Mouse (Mus musculus) neural tube, embryonic 12.5 days (tissue): Measurements from ENCODE around the gene Gm49383. TPM values are rescaled to one million over a fixed set of nuclear protein-coding genes. Genes with fewer than 3 reads are reported as not detected.
"Not testable (repeated sequence)": the region's sequence is repeated elsewhere in the genome, so short reads cannot be mapped to it uniquely, and the experiment has no call there.

Source experiments
- ATAC-seq: fragments of 200-750 bp; cut with Nextera tagmentation; 2 replicates; pipeline ENCODE4 v1.8.0; 2017; ENCODE audit warnings: low read depth, mild to moderate bottlenecking, moderate TSS enrichment, moderate library complexity; ENCODE audit not compliant: low FRiP score
- H3K27ac ChIP-seq: fragments of 300-500 bp; sonication (generic); 2 replicates; pipeline ENCODE4 v1.5.1; 2016
- H3K27me3 ChIP-seq: fragments of 300-500 bp; sonication (generic); replicated peaks from 2 replicates; pipeline ENCODE4 v1.6.1; 2016; ENCODE audit warnings: mild to moderate bottlenecking
- H3K36me3 ChIP-seq: fragments of 300-500 bp; sonication (generic); 2 replicates; pipeline ENCODE4 v1.6.1; 2016; ENCODE audit warnings: mild to moderate bottlenecking
- H3K4me1 ChIP-seq: fragments of 300-500 bp; sonication (generic); 2 replicates; pipeline ENCODE4 v1.6.1; 2016
- H3K4me2 ChIP-seq: fragments of 300-500 bp; sonication (generic); replicated peaks from 2 replicates; pipeline ENCODE4 v1.6.1; 2016; ENCODE audit warnings: mild to moderate bottlenecking
- H3K4me3 ChIP-seq: fragments of 300-500 bp; sonication (generic); 2 replicates; pipeline ENCODE4 v1.5.1; 2016
- H3K9ac ChIP-seq: fragments of 300-500 bp; sonication (generic); 2 replicates; pipeline ENCODE4 v1.6.1; 2016; ENCODE audit warnings: mild to moderate bottlenecking
- H3K9me3 ChIP-seq: fragments of 300-500 bp; sonication (generic); 2 replicates; pipeline ENCODE4 v1.6.1; 2016; ENCODE audit warnings: mild to moderate bottlenecking
- WGBS: fragments of 180-500 bp; shearing (Covaris S2); methylation state at CpG from one replicate; pipeline ENCODE4 v1.1.7; 2016; 5-methylcytosine and 5-hydroxymethylcytosine counted together
- polyA plus RNA-seq: library from polyadenylated mRNA; unstranded; fragments of >200 nt; fragmentation: Nextera tagmentation; extraction: Ambion mirVana; gene quantifications from 2 replicates; pipeline ENCODE4 v1.2.1, GENCODE M21; 2016

Gm49383 gene
- polyA plus RNA-seq, 1 experiment from 2014 or later: 26.6 TPM

- no peak overlapping the region for H3K9ac ChIP-seq
- no peak overlapping the region for H3K4me2 ChIP-seq
- H3K36me3 ChIP-seq: peaks cover 7% of the 10 kb centered on the region; the same call in 1 of the 2 replicates
- H3K27me3 ChIP-seq: no peaks in the 10 kb centered on the region
- H3K4me3 ChIP-seq: no peak overlapping the region
- H3K27ac ChIP-seq: no peak overlapping the region
- no peak for ATAC-seq
- H3K4me1 ChIP-seq: no peaks in the 10 kb centered on the region
- no peaks in the 10 kb centered on the region for H3K9me3 ChIP-seq
- 93% methylated on average over 3 of the region's 3 CpGs for WGBS
Measured at GRCm38 (mm10) chr12:69175975-69176374, 20.9 kb downstream of the Gm49383 start.

- no peaks in the 10 kb centered on the region for H3K27me3 ChIP-seq
- H3K9me3 ChIP-seq: no peaks in the 10 kb centered on the region
- WGBS: 98% methylated on average over 2 of the region's 2 CpGs
- H3K9ac ChIP-seq: no peak overlapping the region
- H3K36me3 ChIP-seq: peaks cover 3% of the 10 kb centered on the region; the same call in 1 of the 2 replicates
- no peak for ATAC-seq
- no peak overlapping the region for H3K4me2 ChIP-seq
- H3K27ac ChIP-seq: no peak overlapping the region
- H3K4me3 ChIP-seq: no peak overlapping the region
- peaks cover 14% of the 10 kb centered on the region for H3K4me1 ChIP-seq
Measured at GRCm38 (mm10) chr12:69171307-69171706, 25.6 kb downstream of the Gm49383 start.

GRCm38 (mm10) chr12:69168461-69169106 is 28.3 kb downstream of the Gm49383 start, which contains the start of gene Lrr1:
Gene Lrr1 (plus strand): TSS chr12:69168814.
- WGBS: under 1% methylated on average over 40 of the region's 40 CpGs
- Histone ChIP-seq H3K9me3 (no peaks in the 10 kb centered on the region), H3K36me3 (no peaks in the 10 kb centered on the region), H3K4me3 (peak within 1 kb of the TSS; percentile 72), H3K4me2 (peak within 1 kb of the TSS; percentile 96), H3K27ac (no peak within 1 kb of the TSS; the same call in 1 of the 2 replicates), H3K4me1 (peaks cover 14% of the 10 kb centered on the region), H3K9ac (peak within 1 kb of the TSS; percentile 75), H3K27me3 (no peaks in the 10 kb centered on the region)
- ATAC-seq: peak; percentile 95

- Histone ChIP-seq H3K9me3 (no peaks in the 10 kb centered on the region), H3K36me3 (no peaks in the 10 kb centered on the region), H3K27ac (no peak overlapping the region), H3K27me3 (no peaks in the 10 kb centered on the region), H3K9ac (peak overlapping the region; percentile 75), H3K4me1 (peaks cover 14% of the 10 kb centered on the region), H3K4me2 (peak overlapping the region; percentile 96), H3K4me3 (peak overlapping the region; percentile 72)
- WGBS: 9% methylated on average over 18 of the region's 18 CpGs
- ATAC-seq: peak; percentile 63
Measured at GRCm38 (mm10) chr12:69167656-69168460, 29.0 kb downstream of the Gm49383 start.

- Histone ChIP-seq H3K4me1 (peaks cover 14% of the 10 kb centered on the region), H3K4me2 (peak overlapping the region; percentile 96; the same call in 1 of the 2 replicates)
- not testable (repeated sequence) for H3K27me3 ChIP-seq, H3K9me3 ChIP-seq, H3K27ac ChIP-seq, H3K4me3 ChIP-seq, ATAC-seq, H3K36me3 ChIP-seq, H3K9ac ChIP-seq
- 66% methylated on average over 8 of the region's 8 CpGs for WGBS
Measured at GRCm38 (mm10) chr12:69166861-69167581, 29.9 kb downstream of the Gm49383 start.

- Histone ChIP-seq H3K36me3 (no peaks in the 10 kb centered on the region), H3K9ac (no peak overlapping the region), H3K27ac (no peak overlapping the region), H3K4me1 (peaks cover 13% of the 10 kb centered on the region), H3K9me3 (no peaks in the 10 kb centered on the region), H3K4me3 (no peak overlapping the region), H3K27me3 (no peaks in the 10 kb centered on the region), H3K4me2 (no peak overlapping the region)
- WGBS: 60% methylated on average over 3 of the region's 3 CpGs
- ATAC-seq: no peak
Measured at GRCm38 (mm10) chr12:69164904-69165303, 32.0 kb downstream of the Gm49383 start.

GRCm38 (mm10) chr12:69163586-69163985 is 33.3 kb downstream of the Gm49383 start:
- H3K9me3 ChIP-seq, H3K4me2 ChIP-seq, ATAC-seq, H3K27ac ChIP-seq, H3K9ac ChIP-seq, H3K36me3 ChIP-seq, H3K4me1 ChIP-seq, H3K4me3 ChIP-seq, H3K27me3 ChIP-seq: not testable (repeated sequence)
- 85% methylated on average over 4 of the region's 4 CpGs for WGBS

- H3K9me3 ChIP-seq: not testable (repeated sequence)
Measured at GRCm38 (mm10) chr12:69160677-69161076, 36.2 kb downstream of the Gm49383 start.

GRCm38 (mm10) chr12:69159578-69159940 is 37.3 kb downstream of the Gm49383 start:
- Histone ChIP-seq H3K4me3 (no peak overlapping the region), H3K4me2 (peak overlapping the region; percentile 24; the same call in 1 of the 2 replicates), H3K36me3 (peaks cover 17% of the 10 kb centered on the region), H3K27ac (no peak overlapping the region), H3K27me3 (no peaks in the 10 kb centered on the region), H3K9ac (no peak overlapping the region), H3K9me3 (no peaks in the 10 kb centered on the region), H3K4me1 (peaks cover 5% of the 10 kb centered on the region)
- WGBS: 5% methylated on average over 9 of the region's 9 CpGs
- ATAC-seq: 0 out of 2 replicates have a peak, but pooled peaks have one; percentile 4

More at GRCm38 (mm10) chr12:69160677-69161076, 36.2 kb downstream of the Gm49383 start:
- not testable (repeated sequence) for ATAC-seq, H3K4me3 ChIP-seq, H3K27me3 ChIP-seq, H3K27ac ChIP-seq, H3K4me2 ChIP-seq, H3K9ac ChIP-seq, H3K4me1 ChIP-seq
- H3K36me3 ChIP-seq: peaks cover 17% of the 10 kb centered on the region
- 83% methylated on average over 2 of the region's 2 CpGs for WGBS

- H3K27me3 ChIP-seq, H3K4me1 ChIP-seq, H3K9me3 ChIP-seq: not testable (repeated sequence)
- peak within 1 kb of the TSS; percentile 73 for H3K4me3 ChIP-seq
- ATAC-seq: peak; percentile 99
- H3K4me2 ChIP-seq: peak within 1 kb of the TSS; percentile 71
- peak within 1 kb of the TSS; percentile 79; the same call in 1 of the 2 replicates for H3K27ac ChIP-seq
- under 1% methylated on average over 62 of the region's 68 CpGs for WGBS
- H3K36me3 ChIP-seq: peaks cover 17% of the 10 kb centered on the region
- H3K9ac ChIP-seq: peak within 1 kb of the TSS; percentile 87
Measured at GRCm38 (mm10) chr12:69158765-69159577, 37.9 kb downstream of the Gm49383 start, which contains the start of gene Rps29. Gene Rps29 (minus strand): TSS chr12:69159186.

GRCm38 (mm10) chr12:69158366-69158764 is 38.5 kb downstream of the Gm49383 start:
- Histone ChIP-seq H3K27me3 (no peaks in the 10 kb centered on the region), H3K9ac (peak overlapping the region; percentile 87), H3K4me3 (peak overlapping the region; percentile 73), H3K36me3 (peaks cover 17% of the 10 kb centered on the region), H3K4me1 (peaks cover 5% of the 10 kb centered on the region), H3K27ac (peak overlapping the region; percentile 79; the same call in 1 of the 2 replicates), H3K4me2 (peak overlapping the region; percentile 71), H3K9me3 (no peaks in the 10 kb centered on the region)
- WGBS: 1% methylated on average over 19 of the region's 19 CpGs
- ATAC-seq: no peak
